Mouse (Mus musculus) midbrain, postnatal 0 days (tissue): Measurements from ENCODE around the gene Wdsub1. TPM values are rescaled to one million over a fixed set of nuclear protein-coding genes. Genes with fewer than 3 reads are reported as not detected.

ENCODE experiments used
- ATAC-seq: fragments of 200-750 bp; cut with Nextera tagmentation; 2 replicates; pipeline ENCODE4 v1.8.0; 2017; ENCODE audit warnings: moderate number of reproducible peaks, mild to moderate bottlenecking, moderate TSS enrichment, moderate library complexity; ENCODE audit not compliant: low FRiP score
- DNase-seq: peaks from one replicate; pipeline ENCODE4 v3.0.0-alpha.2; 2015; ENCODE audit warnings: low spot score
- H3K27ac ChIP-seq: fragments of 300-500 bp; sonication (generic); 2 replicates; pipeline ENCODE4 v1.5.1; 2014; ENCODE audit warnings: low read depth, mild to moderate bottlenecking, low read length, mixed read lengths
- H3K27me3 ChIP-seq: fragments of 300-500 bp; sonication (generic); 2 replicates; pipeline ENCODE4 v1.6.1; 2014; ENCODE audit warnings: low read length, control low read depth, mixed read lengths; ENCODE audit not compliant: insufficient read depth
- H3K36me3 ChIP-seq: fragments of 300-500 bp; sonication (generic); 2 replicates; pipeline ENCODE4 v1.6.1; 2014; ENCODE audit warnings: low read length, control low read depth, mixed read lengths; ENCODE audit not compliant: insufficient read depth
- H3K4me1 ChIP-seq: fragments of 300-500 bp; sonication (generic); 2 replicates; pipeline ENCODE4 v1.6.1; 2014; ENCODE audit warnings: mild to moderate bottlenecking, control low read depth, antibody characterized with exemption, low read length, mixed read lengths; ENCODE audit not compliant: insufficient read depth
- H3K4me2 ChIP-seq: fragments of 300-500 bp; sonication (generic); 2 replicates; pipeline ENCODE4 v1.6.1; 2014; ENCODE audit warnings: low read depth, mild to moderate bottlenecking, low read length, mixed read lengths; ENCODE audit not compliant: poor library complexity, severe bottlenecking
- H3K4me3 ChIP-seq: fragments of 300-500 bp; sonication (generic); 2 replicates; pipeline ENCODE4 v1.5.1; 2014; ENCODE audit warnings: low read depth, mild to moderate bottlenecking, low read length, moderate library complexity
- H3K9ac ChIP-seq: fragments of 300-500 bp; sonication (generic); replicated peaks from 2 replicates; pipeline ENCODE4 v1.6.1; 2014; ENCODE audit warnings: mild to moderate bottlenecking, low read length, moderate library complexity, mixed read lengths; ENCODE audit not compliant: poor library complexity, severe bottlenecking
- H3K9me3 ChIP-seq: fragments of 300-500 bp; sonication (generic); 2 replicates; pipeline ENCODE4 v1.6.1; 2016; ENCODE audit warnings: low read length, control low read depth
- CTCF ChIP-seq: IDR thresholded peaks from 2 replicates; pipeline ENCODE4 v1.5.1; 2016; ENCODE audit warnings: antibody characterized with exemption, mild to moderate bottlenecking
- WGBS: fragments of 180-500 bp; shearing (Covaris S2); extraction: QIAGEN DNeasy Blood & Tissue Kit; methylation state at CpG from one replicate; pipeline ENCODE4 v1.1.7; 2014; 5-methylcytosine and 5-hydroxymethylcytosine counted together
- polyA plus RNA-seq: library from polyadenylated mRNA; unstranded; fragments of >200 nt; fragmentation: Nextera tagmentation; extraction: Ambion mirVana; gene quantifications from 2 replicates; pipeline ENCODE4 v1.2.1, GENCODE M21; 2015
- total RNA-seq: library from RNA; depleted of rRNA; stranded (reverse); fragments of >200 nt; gene quantifications from 2 replicates; pipeline ENCODE4 v1.2.3, GENCODE M21; 2014

Gene Wdsub1
- total and polyA plus RNA-seq, 2 experiments from 2014 or later: 23.6 to 67.0 TPM

GRCm38 (mm10) chr2:59812641-59813040 is 69.8 kb downstream of the Wdsub1 start:
- no peak for TF ChIP-seq CTCF
- H3K9me3 ChIP-seq: no peaks in the 10 kb centered on the region
- no peak for ATAC-seq

GRCm38 (mm10) chr2:59811247-59811646 is 71.1 kb downstream of the Wdsub1 start:
- H3K36me3 ChIP-seq: no peaks in the 10 kb centered on the region; the same call in 1 of the 2 replicates
- no peak for TF ChIP-seq CTCF
- no peak for DNase-seq
- H3K9ac ChIP-seq: no peak overlapping the region
- H3K4me3 ChIP-seq: no peak overlapping the region
- no peaks in the 10 kb centered on the region for H3K4me1 ChIP-seq
- 77% methylated on average over 1 of the region's 1 CpGs for WGBS
- H3K9me3 ChIP-seq: no peaks in the 10 kb centered on the region
- no peaks in the 10 kb centered on the region for H3K27me3 ChIP-seq
- no peak overlapping the region for H3K4me2 ChIP-seq
- no peak for ATAC-seq
- H3K27ac ChIP-seq: no peak overlapping the region

More at GRCm38 (mm10) chr2:59812641-59813040, 69.8 kb downstream of the Wdsub1 start:
- no peak overlapping the region for H3K27ac ChIP-seq
- DNase-seq: no peak
- H3K4me2 ChIP-seq: no peak overlapping the region
- H3K36me3 ChIP-seq: no peaks in the 10 kb centered on the region; the same call in 1 of the 2 replicates
- no peaks in the 10 kb centered on the region for H3K27me3 ChIP-seq
- 93% methylated on average over 1 of the region's 1 CpGs for WGBS
- H3K4me3 ChIP-seq: no peak overlapping the region
- no peak overlapping the region for H3K9ac ChIP-seq
- H3K4me1 ChIP-seq: no peaks in the 10 kb centered on the region

GRCm38 (mm10) chr2:59810039-59810438 is 72.4 kb downstream of the Wdsub1 start:
- TF ChIP-seq CTCF: no peak
- ATAC-seq (no peak), DNase-seq (no peak)
- no peak overlapping the region for H3K4me3 ChIP-seq
- no peak overlapping the region for H3K4me2 ChIP-seq
- no peaks in the 10 kb centered on the region for H3K9me3 ChIP-seq
- H3K27me3 ChIP-seq: no peaks in the 10 kb centered on the region
- no peaks in the 10 kb centered on the region for H3K4me1 ChIP-seq
- H3K27ac ChIP-seq: no peak overlapping the region
- H3K9ac ChIP-seq: no peak overlapping the region
- 79% methylated on average over 7 of the region's 7 CpGs for WGBS
- H3K36me3 ChIP-seq: no peaks in the 10 kb centered on the region; the same call in 1 of the 2 replicates

GRCm38 (mm10) chr2:59808608-59809007 is 73.8 kb downstream of the Wdsub1 start:
- no peak overlapping the region for H3K4me3 ChIP-seq
- no peaks in the 10 kb centered on the region for H3K9me3 ChIP-seq
- H3K36me3 ChIP-seq: no peaks in the 10 kb centered on the region; the same call in 1 of the 2 replicates
- DNase-seq (no peak), ATAC-seq (no peak)
- H3K27ac ChIP-seq: no peak overlapping the region
- H3K4me1 ChIP-seq: no peaks in the 10 kb centered on the region
- no peak overlapping the region for H3K4me2 ChIP-seq
- no peaks in the 10 kb centered on the region for H3K27me3 ChIP-seq
- no peak overlapping the region for H3K9ac ChIP-seq
- WGBS: 92% methylated on average over 4 of the region's 4 CpGs
- TF ChIP-seq CTCF: no peak

- Histone ChIP-seq H3K4me3 (no peak overlapping the region), H3K9me3 (no peaks in the 10 kb centered on the region), H3K36me3 (no peaks in the 10 kb centered on the region; the same call in 1 of the 2 replicates), H3K27me3 (no peaks in the 10 kb centered on the region), H3K27ac (no peak overlapping the region), H3K4me2 (no peak overlapping the region), H3K9ac (no peak overlapping the region), H3K4me1 (no peaks in the 10 kb centered on the region)
- DNase-seq: no peak
- TF ChIP-seq CTCF: no peak
- ATAC-seq: no peak
- 38% methylated on average over 6 of the region's 6 CpGs for WGBS
Observed at GRCm38 (mm10) chr2:59806038-59806437, 76.4 kb downstream of the Wdsub1 start.

- Histone ChIP-seq H3K4me2 (no peak overlapping the region), H3K27ac (no peak overlapping the region), H3K4me3 (no peak overlapping the region), H3K4me1 (no peaks in the 10 kb centered on the region), H3K36me3 (no peaks in the 10 kb centered on the region; the same call in 1 of the 2 replicates), H3K9ac (no peak overlapping the region), H3K27me3 (no peaks in the 10 kb centered on the region), H3K9me3 (no peaks in the 10 kb centered on the region)
- 46% methylated on average over 2 of the region's 2 CpGs for WGBS
- DNase-seq: no peak
- no peak for ATAC-seq
- no peak for TF ChIP-seq CTCF
Observed at GRCm38 (mm10) chr2:59805595-59805994, 76.8 kb downstream of the Wdsub1 start.
